Mouse (Mus musculus): Measurements from ENCODE around the gene Leng8. TPM values are rescaled to one million over a fixed set of nuclear protein-coding genes. Genes with fewer than 3 reads are reported as not detected.

Leng8 gene
- polyA plus RNA-seq, 1 experiment from 2014 or later: 43.6 TPM

- Histone ChIP-seq H3K27ac (replicated peaks in 1 of 2; ENCODE audit: control insufficient read depth in 1 of 2, insufficient read depth in 1 of 2, low read depth in 2 of 2, low read length in 2 of 2) (no peak overlapping the region), H3K4me2 (ENCODE audit: low read length) (no peak overlapping the region), H3K9me3 (ENCODE audit: control insufficient read depth, low read length) (no peaks in the 10 kb centered on the region), H3K9ac (ENCODE audit: low read length) (no peak overlapping the region), H3K27me3 (ENCODE audit: control insufficient read depth, insufficient read depth, low read length) (peaks cover 40% of the 10 kb centered on the region), H3K36me3 (ENCODE audit: control insufficient read depth, insufficient read depth, low read length) (no peaks in the 10 kb centered on the region), H3K4me3 (ENCODE audit: control insufficient read depth in 1 of 2, insufficient read depth in 1 of 2, low read depth in 1 of 2, low read length in 2 of 2) (no peak overlapping the region), H3K4me1 (ENCODE audit: control insufficient read depth in 2 of 2, insufficient read depth in 2 of 2, low read length in 2 of 2) (peaks cover 3 to 6% of the 10 kb centered on the region in 2 experiments; a peak in 3 of 4 replicates)
- WGBS: 84% methylated on average over 10 of the region's 10 CpGs
- no peak for ATAC-seq (ENCODE audit: insufficient number of reproducible peaks, insufficient read depth, low FRiP score, low read depth)
Measured at GRCm38 (mm10) chr7:4122783-4123182, 14.1 kb upstream of the Leng8 start.

GRCm38 (mm10) chr7:4123732-4124131, 13.1 kb upstream of the Leng8 start:
- Histone ChIP-seq H3K9ac (ENCODE audit: low read length) (no peak overlapping the region), H3K27ac (replicated peaks in 1 of 2; ENCODE audit: control insufficient read depth in 1 of 2, insufficient read depth in 1 of 2, low read depth in 2 of 2, low read length in 2 of 2) (no peak overlapping the region), H3K4me3 (ENCODE audit: control insufficient read depth in 1 of 2, insufficient read depth in 1 of 2, low read depth in 1 of 2, low read length in 2 of 2) (no peak overlapping the region), H3K27me3 (ENCODE audit: control insufficient read depth, insufficient read depth, low read length) (peaks cover 31% of the 10 kb centered on the region), H3K36me3 (ENCODE audit: control insufficient read depth, insufficient read depth, low read length) (no peaks in the 10 kb centered on the region), H3K4me1 (ENCODE audit: control insufficient read depth in 2 of 2, insufficient read depth in 2 of 2, low read length in 2 of 2) (peaks cover 3 to 7% of the 10 kb centered on the region in 2 experiments; a peak in 3 of 4 replicates), H3K4me2 (ENCODE audit: low read length) (no peak overlapping the region), H3K9me3 (ENCODE audit: control insufficient read depth, low read length) (no peaks in the 10 kb centered on the region)
- ATAC-seq (ENCODE audit: insufficient number of reproducible peaks, insufficient read depth, low FRiP score, low read depth): no peak
- WGBS: 57% methylated on average over 1 of the region's 1 CpGs

- H3K9me3 ChIP-seq (ENCODE audit: control insufficient read depth, low read length): no peaks in the 10 kb centered on the region
- peaks cover 25% of the 10 kb centered on the region for H3K27me3 ChIP-seq (ENCODE audit: control insufficient read depth, insufficient read depth, low read length)
- no peaks in the 10 kb centered on the region for H3K36me3 ChIP-seq (ENCODE audit: control insufficient read depth, insufficient read depth, low read length)
- WGBS: under 1% methylated on average over 10 of the region's 10 CpGs
- H3K4me1 ChIP-seq (ENCODE audit: control insufficient read depth in 2 of 2, insufficient read depth in 2 of 2, low read length in 2 of 2): peaks cover 3 to 7% of the 10 kb centered on the region in 2 experiments; a peak in 3 of 4 replicates
- no peak overlapping the region for H3K27ac ChIP-seq (replicated peaks in 1 of 2; ENCODE audit: control insufficient read depth in 1 of 2, insufficient read depth in 1 of 2, low read depth in 2 of 2, low read length in 2 of 2)
- peak overlapping the region; percentile 19; the same call in 1 of the 2 replicates for H3K4me2 ChIP-seq (ENCODE audit: low read length)
- peak; percentile 35; the same call in 1 of the 2 replicates for ATAC-seq (ENCODE audit: insufficient number of reproducible peaks, insufficient read depth, low FRiP score, low read depth)
- H3K9ac ChIP-seq (ENCODE audit: low read length): no peak overlapping the region
- no peak overlapping the region for H3K4me3 ChIP-seq (ENCODE audit: control insufficient read depth in 1 of 2, insufficient read depth in 1 of 2, low read depth in 1 of 2, low read length in 2 of 2)
Measured at GRCm38 (mm10) chr7:4124315-4124759, 12.5 kb upstream of the Leng8 start.

GRCm38 (mm10) chr7:4124856-4125255, 12.0 kb upstream of the Leng8 start:
- Histone ChIP-seq H3K27ac (replicated peaks in 1 of 2; ENCODE audit: control insufficient read depth in 1 of 2, insufficient read depth in 1 of 2, low read depth in 2 of 2, low read length in 2 of 2) (no peak overlapping the region), H3K27me3 (ENCODE audit: control insufficient read depth, insufficient read depth, low read length) (peaks cover 20% of the 10 kb centered on the region), H3K4me3 (ENCODE audit: control insufficient read depth in 1 of 2, insufficient read depth in 1 of 2, low read depth in 1 of 2, low read length in 2 of 2) (no peak overlapping the region), H3K36me3 (ENCODE audit: control insufficient read depth, insufficient read depth, low read length) (no peaks in the 10 kb centered on the region), H3K4me1 (ENCODE audit: control insufficient read depth in 2 of 2, insufficient read depth in 2 of 2, low read length in 2 of 2) (peaks cover 3 to 4% of the 10 kb centered on the region in 2 experiments; a peak in 2 of 4 replicates), H3K9ac (ENCODE audit: low read length) (no peak overlapping the region), H3K9me3 (ENCODE audit: control insufficient read depth, low read length) (no peaks in the 10 kb centered on the region), H3K4me2 (ENCODE audit: low read length) (peak overlapping the region; percentile 19; the same call in 1 of the 2 replicates)
- no peak for ATAC-seq (ENCODE audit: insufficient number of reproducible peaks, insufficient read depth, low FRiP score, low read depth)
- WGBS: 22% methylated on average over 5 of the region's 5 CpGs

GRCm38 (mm10) chr7:4125306-4125705, 11.5 kb upstream of the Leng8 start:
- H3K4me2 ChIP-seq (ENCODE audit: low read length): no peak overlapping the region
- H3K27me3 ChIP-seq (ENCODE audit: control insufficient read depth, insufficient read depth, low read length): peaks cover 16% of the 10 kb centered on the region
- H3K27ac ChIP-seq (replicated peaks in 1 of 2; ENCODE audit: control insufficient read depth in 1 of 2, insufficient read depth in 1 of 2, low read depth in 2 of 2, low read length in 2 of 2): no peak overlapping the region
- no peak overlapping the region for H3K9ac ChIP-seq (ENCODE audit: low read length)
- H3K4me3 ChIP-seq (ENCODE audit: control insufficient read depth in 1 of 2, insufficient read depth in 1 of 2, low read depth in 1 of 2, low read length in 2 of 2): no peak overlapping the region
- no peak for ATAC-seq (ENCODE audit: insufficient number of reproducible peaks, insufficient read depth, low FRiP score, low read depth)
- 17% methylated on average over 9 of the region's 9 CpGs for WGBS
- H3K9me3 ChIP-seq (ENCODE audit: control insufficient read depth, low read length): no peaks in the 10 kb centered on the region
- H3K4me1 ChIP-seq (ENCODE audit: control insufficient read depth in 2 of 2, insufficient read depth in 2 of 2, low read length in 2 of 2): peaks cover 3 to 4% of the 10 kb centered on the region in 2 experiments; a peak in 2 of 4 replicates
- H3K36me3 ChIP-seq (ENCODE audit: control insufficient read depth, insufficient read depth, low read length): no peaks in the 10 kb centered on the region

GRCm38 (mm10) chr7:4126992-4127785, 9.7 kb upstream of the Leng8 start:
- no peak for ATAC-seq (ENCODE audit: insufficient number of reproducible peaks, insufficient read depth, low FRiP score, low read depth)
- H3K9ac ChIP-seq (ENCODE audit: low read length): no peak overlapping the region
- no peak overlapping the region for H3K27ac ChIP-seq (replicated peaks in 1 of 2; ENCODE audit: control insufficient read depth in 1 of 2, insufficient read depth in 1 of 2, low read depth in 2 of 2, low read length in 2 of 2)
- no peak overlapping the region for H3K4me2 ChIP-seq (ENCODE audit: low read length)
- 0 out of 2 replicates have a peak, but pooled peaks cover 4% of the 10 kb centered on the region for H3K27me3 ChIP-seq (ENCODE audit: control insufficient read depth, insufficient read depth, low read length)
- H3K4me1 ChIP-seq (ENCODE audit: control insufficient read depth in 2 of 2, insufficient read depth in 2 of 2, low read length in 2 of 2): peaks cover 3 to 15% of the 10 kb centered on the region in 2 experiments; a peak in 3 of 4 replicates
- H3K4me3 ChIP-seq (ENCODE audit: control insufficient read depth in 1 of 2, insufficient read depth in 1 of 2, low read depth in 1 of 2, low read length in 2 of 2): no peak overlapping the region
- 78% methylated on average over 11 of the region's 11 CpGs for WGBS
- H3K9me3 ChIP-seq (ENCODE audit: control insufficient read depth, low read length): no peaks in the 10 kb centered on the region
- no peaks in the 10 kb centered on the region for H3K36me3 ChIP-seq (ENCODE audit: control insufficient read depth, insufficient read depth, low read length)

GRCm38 (mm10) chr7:4127894-4128293, 8.9 kb upstream of the Leng8 start:
- Histone ChIP-seq H3K4me2 (ENCODE audit: low read length) (no peak overlapping the region), H3K27ac (replicated peaks in 1 of 2; ENCODE audit: control insufficient read depth in 1 of 2, insufficient read depth in 1 of 2, low read depth in 2 of 2, low read length in 2 of 2) (no peak overlapping the region), H3K36me3 (ENCODE audit: control insufficient read depth, insufficient read depth, low read length) (no peaks in the 10 kb centered on the region), H3K4me1 (ENCODE audit: control insufficient read depth in 2 of 2, insufficient read depth in 2 of 2, low read length in 2 of 2) (peaks cover 3 to 15% of the 10 kb centered on the region in 2 experiments; a peak in 3 of 4 replicates), H3K9ac (ENCODE audit: low read length) (no peak overlapping the region), H3K27me3 (ENCODE audit: control insufficient read depth, insufficient read depth, low read length) (no peaks in the 10 kb centered on the region), H3K4me3 (ENCODE audit: control insufficient read depth in 1 of 2, insufficient read depth in 1 of 2, low read depth in 1 of 2, low read length in 2 of 2) (no peak overlapping the region), H3K9me3 (ENCODE audit: control insufficient read depth, low read length) (no peaks in the 10 kb centered on the region)
- ATAC-seq (ENCODE audit: insufficient number of reproducible peaks, insufficient read depth, low FRiP score, low read depth): no peak
- WGBS: 71% methylated on average over 4 of the region's 4 CpGs
